Mouse (Mus musculus) bone marrow macrophage, adult 2 months (primary cell): ENCODE results near the gene Atp2a3.

Experiments used
- CTCF ChIP-seq: IDR thresholded peaks from 2 replicates; pipeline ENCODE4 v1.5.1; 2012; ENCODE audit warnings: low read depth, mild to moderate bottlenecking, low read length, moderate library complexity
- POLR2A ChIP-seq: IDR thresholded peaks from 2 replicates; pipeline ENCODE4 v1.6.1; 2012; ENCODE audit warnings: mild to moderate bottlenecking, low read depth, low read length, borderline replicate concordance

DNA sequence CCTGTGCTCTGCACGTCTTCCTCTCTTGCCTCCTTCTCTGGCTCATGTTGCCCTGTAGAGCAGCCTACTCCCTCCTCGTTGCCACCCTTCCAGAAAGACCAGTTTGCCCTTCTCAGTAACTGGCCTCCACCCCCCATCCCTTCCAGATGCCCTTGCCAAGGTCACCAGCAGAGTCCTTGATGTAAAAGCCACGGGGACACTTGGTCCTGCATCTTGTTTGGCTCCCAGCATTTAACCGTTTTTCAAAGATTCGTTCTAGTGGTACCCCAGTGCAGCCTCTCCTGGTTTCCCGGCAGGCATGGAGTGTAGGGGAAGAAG lies 55.1 kb downstream of the Atp2a3 start:
- TF ChIP-seq POLR2A (no peak), CTCF (no peak)
